Mouse (Mus musculus): ENCODE measurements around the gene Agbl4. TPM values are rescaled to one million over a fixed set of nuclear protein-coding genes. Genes with fewer than 3 reads are reported as not detected.

The Agbl4 gene
- 0.67 and 1.5 TPM in 2 replicates for polyA plus RNA-seq (2015; fragmentation: Nextera tagmentation; extraction: Ambion mirVana)

DNA sequence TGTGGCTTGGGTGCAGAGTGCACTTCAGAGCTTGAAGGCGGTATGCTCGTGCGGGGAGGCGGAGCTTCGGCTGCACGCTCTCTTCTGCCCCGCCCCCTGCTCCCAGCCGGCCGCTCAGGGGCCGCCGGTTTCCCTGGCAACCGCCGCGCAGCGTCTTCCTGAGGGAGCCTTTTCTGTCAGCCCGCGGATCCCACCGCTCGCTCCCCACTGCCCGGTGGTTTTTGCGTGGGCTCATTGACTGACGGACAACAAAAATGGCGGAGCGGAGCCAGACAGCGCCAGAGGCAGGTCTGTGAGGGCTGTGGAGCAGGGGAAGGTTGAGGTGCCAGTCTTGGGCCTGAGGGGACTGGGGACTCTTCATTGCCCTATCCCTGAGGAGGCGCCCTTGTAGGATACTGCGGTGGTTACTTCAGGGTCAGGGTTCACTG lies at the start of gene Agbl4:
Agbl4 (plus strand) TSS at position 44 of the 428 bp plus-strand sequence.
- H3K36me3 ChIP-seq, result no peaks in the 10 kb centered on the region
- H3K4me1 ChIP-seq (replicated peaks), result peaks cover 10% of the 10 kb centered on the region; the same call in 1 of the 2 replicates
- ATAC-seq (replicated peaks; ENCODE audit: insufficient number of reproducible peaks, insufficient read depth, low FRiP score, low read depth), result peak; percentile 88
- H3K4me3 ChIP-seq, result peak within 1 kb of the TSS; percentile 67
- WGBS, result 1% methylated on average over 27 of the region's 27 CpGs
- H3K9ac ChIP-seq, result peak within 1 kb of the TSS; percentile 53
- no peak within 1 kb of the TSS for H3K27ac ChIP-seq
- no peaks in the 10 kb centered on the region for H3K27me3 ChIP-seq
- H3K4me2 ChIP-seq, result peak within 1 kb of the TSS; percentile 72
- H3K9me3 ChIP-seq (replicated peaks), result no peaks in the 10 kb centered on the region

- WGBS, result 11% methylated on average over 6 of the region's 6 CpGs
- Histone ChIP-seq H3K4me3 (peak overlapping the region; percentile 66), H3K9ac (peak overlapping the region; percentile 63), H3K9me3 (replicated peaks) (no peaks in the 10 kb centered on the region), H3K36me3 (no peaks in the 10 kb centered on the region), H3K27ac (peak overlapping the region; percentile 76), H3K4me1 (replicated peaks) (0 out of 2 replicates have a peak, but pooled peaks cover 4% of the 10 kb centered on the region), H3K27me3 (no peaks in the 10 kb centered on the region), H3K4me2 (peak overlapping the region; percentile 76)
- ATAC-seq (replicated peaks; ENCODE audit: insufficient number of reproducible peaks, insufficient read depth, low FRiP score, low read depth), result no peak; the same call in 1 of the 2 replicates
Observed at GRCm38 (mm10) chr4:110350856-110351177, 46.6 kb upstream of the Agbl4 start.

GRCm38 (mm10) chr4:110351178-110352000 lies 46.1 kb upstream of the Agbl4 start, which contains the start of gene Elavl4:
TSS of gene Elavl4 (minus strand) at chr4:110351909.
- Histone ChIP-seq H3K36me3 (no peaks in the 10 kb centered on the region), H3K27ac (peak within 1 kb of the TSS; percentile 76), H3K9me3 (replicated peaks) (no peaks in the 10 kb centered on the region), H3K4me3 (peak within 1 kb of the TSS; percentile 66), H3K4me1 (replicated peaks) (0 out of 2 replicates have a peak, but pooled peaks cover 4% of the 10 kb centered on the region), H3K27me3 (no peaks in the 10 kb centered on the region), H3K9ac (peak within 1 kb of the TSS; percentile 63), H3K4me2 (peak within 1 kb of the TSS; percentile 76)
- ATAC-seq (replicated peaks; ENCODE audit: insufficient number of reproducible peaks, insufficient read depth, low FRiP score, low read depth), result peak; percentile 89
- WGBS, result under 1% methylated on average over 74 of the region's 75 CpGs

DNA sequence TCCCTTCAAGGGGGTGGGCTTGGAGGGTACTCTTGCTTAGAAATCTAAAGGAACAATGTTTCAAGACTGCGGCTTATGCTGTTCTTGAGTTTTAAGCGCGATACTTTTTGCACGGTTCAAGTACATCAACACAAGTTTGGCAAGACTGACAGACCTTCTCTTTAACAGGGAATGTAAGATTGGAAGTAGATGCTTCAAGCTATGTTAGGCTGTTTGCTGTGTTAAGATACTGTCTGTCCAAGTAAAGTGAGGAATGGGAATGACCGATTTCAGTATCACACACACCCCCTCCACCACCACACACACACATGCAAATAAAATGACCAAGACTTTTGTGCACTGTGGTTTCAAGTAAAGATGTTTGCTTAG lies 45.5 kb upstream of the Agbl4 start:
- Histone ChIP-seq H3K9ac (peak overlapping the region; percentile 63), H3K36me3 (no peaks in the 10 kb centered on the region), H3K27ac (peak overlapping the region; percentile 76), H3K4me3 (peak overlapping the region; percentile 66), H3K27me3 (no peaks in the 10 kb centered on the region), H3K4me1 (replicated peaks) (0 out of 2 replicates have a peak, but pooled peaks cover 4% of the 10 kb centered on the region), H3K9me3 (replicated peaks) (no peaks in the 10 kb centered on the region), H3K4me2 (peak overlapping the region; percentile 76)
- WGBS, result 9% methylated on average over 5 of the region's 5 CpGs
- ATAC-seq (replicated peaks; ENCODE audit: insufficient number of reproducible peaks, insufficient read depth, low FRiP score, low read depth), result no peak

DNA sequence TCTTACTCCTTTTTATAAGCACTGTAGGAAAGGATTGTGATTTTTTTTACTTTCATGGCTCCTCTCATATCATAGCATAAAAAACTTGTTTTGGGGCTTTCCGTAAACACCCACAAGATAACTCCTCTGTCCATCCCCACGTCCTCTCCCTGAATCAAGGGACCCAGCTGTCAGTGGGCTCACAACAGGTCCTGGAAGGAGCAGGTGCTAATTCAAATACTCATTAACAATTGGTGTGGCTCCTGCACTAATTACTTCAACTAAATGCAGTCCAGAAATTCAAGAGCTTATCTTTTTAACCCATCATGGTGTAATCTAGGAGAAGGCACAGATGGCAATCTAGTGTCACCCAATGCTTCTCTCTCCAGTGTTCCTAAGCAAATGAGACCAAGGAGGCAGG lies 36.9 kb upstream of the Agbl4 start:
- Histone ChIP-seq H3K27me3 (no peaks in the 10 kb centered on the region), H3K4me3 (no peak overlapping the region), H3K9me3 (replicated peaks) (no peaks in the 10 kb centered on the region), H3K36me3 (no peaks in the 10 kb centered on the region), H3K4me2 (no peak overlapping the region), H3K27ac (no peak overlapping the region), H3K9ac (no peak overlapping the region), H3K4me1 (replicated peaks) (no peaks in the 10 kb centered on the region)
- ATAC-seq (replicated peaks; ENCODE audit: insufficient number of reproducible peaks, insufficient read depth, low FRiP score, low read depth), result no peak
- 68% methylated on average over 2 of the region's 2 CpGs for WGBS

DNA sequence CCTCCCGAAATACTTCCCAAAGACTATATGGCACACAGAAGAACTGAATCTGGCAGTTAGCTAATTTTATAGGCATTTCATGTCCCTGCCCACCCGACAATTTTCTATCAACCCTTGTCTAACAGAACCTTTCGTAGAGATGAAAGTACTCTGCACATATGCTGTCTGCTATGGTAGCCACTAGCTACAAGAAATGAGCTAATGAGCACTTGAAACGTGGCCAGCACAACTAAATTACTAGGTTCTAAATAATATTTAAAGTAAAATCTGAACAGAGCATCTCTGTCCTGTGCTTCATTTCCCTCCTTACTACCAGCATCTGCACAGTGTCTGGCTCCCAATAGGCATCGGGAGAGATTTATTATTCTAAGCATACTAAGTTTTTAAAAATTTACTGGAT lies 1.2 kb upstream of the Agbl4 start:
- H3K4me2 ChIP-seq, result no peak overlapping the region
- no peak for ATAC-seq (replicated peaks; ENCODE audit: insufficient number of reproducible peaks, insufficient read depth, low FRiP score, low read depth)
- H3K27ac ChIP-seq, result no peak overlapping the region
- no peaks in the 10 kb centered on the region for H3K27me3 ChIP-seq
- no peak overlapping the region for H3K9ac ChIP-seq
- no peak overlapping the region for H3K4me3 ChIP-seq
- 80% methylated on average over 5 of the region's 5 CpGs for WGBS
- no peaks in the 10 kb centered on the region for H3K36me3 ChIP-seq
- H3K9me3 ChIP-seq (replicated peaks), result no peaks in the 10 kb centered on the region
- H3K4me1 ChIP-seq (replicated peaks), result peaks cover 10% of the 10 kb centered on the region; the same call in 1 of the 2 replicates

- H3K9me3 ChIP-seq (replicated peaks), result no peaks in the 10 kb centered on the region
- ATAC-seq (replicated peaks; ENCODE audit: insufficient number of reproducible peaks, insufficient read depth, low FRiP score, low read depth), result no peak
- 33% methylated on average over 2 of the region's 2 CpGs for WGBS
Observed at GRCm38 (mm10) chr4:110420306-110420705, 22.8 kb downstream of the Agbl4 start.

DNA sequence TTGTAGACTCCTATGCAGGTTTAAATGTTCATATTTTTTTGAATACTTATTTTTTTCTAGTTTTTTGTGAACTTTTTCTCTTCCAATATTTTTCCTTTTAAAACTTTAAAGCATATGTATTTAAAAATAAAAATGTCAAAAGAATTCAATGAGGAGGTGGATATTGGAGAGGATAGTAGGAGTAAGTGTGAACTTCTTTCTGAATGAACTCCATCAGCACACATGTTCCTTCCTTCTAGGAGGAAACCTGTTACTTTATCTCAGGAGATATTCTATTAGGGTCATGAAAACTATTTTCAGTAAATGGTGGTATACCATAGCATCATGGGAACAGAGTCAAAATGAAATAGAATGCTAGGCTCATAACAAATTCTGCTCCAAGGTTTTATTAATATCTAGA lies 30.2 kb downstream of the Agbl4 start:
- Histone ChIP-seq H3K27ac (no peak overlapping the region), H3K27me3 (no peaks in the 10 kb centered on the region), H3K9ac (no peak overlapping the region), H3K4me3 (no peak overlapping the region), H3K4me2 (no peak overlapping the region), H3K9me3 (replicated peaks) (no peaks in the 10 kb centered on the region), H3K4me1 (replicated peaks) (no peaks in the 10 kb centered on the region), H3K36me3 (no peaks in the 10 kb centered on the region)
- no peak for ATAC-seq (replicated peaks; ENCODE audit: insufficient number of reproducible peaks, insufficient read depth, low FRiP score, low read depth)

More at GRCm38 (mm10) chr4:110420306-110420705, 22.8 kb downstream of the Agbl4 start:
- no peak overlapping the region for H3K4me3 ChIP-seq
- H3K9ac ChIP-seq, result no peak overlapping the region
- H3K27ac ChIP-seq, result 0 out of 2 replicates have a peak overlapping the region, but pooled peaks have one; percentile 56
- H3K36me3 ChIP-seq, result no peaks in the 10 kb centered on the region
- H3K4me1 ChIP-seq (replicated peaks), result no peaks in the 10 kb centered on the region
- H3K27me3 ChIP-seq, result no peaks in the 10 kb centered on the region
- H3K4me2 ChIP-seq, result no peak overlapping the region

- Histone ChIP-seq H3K9me3 (replicated peaks) (no peaks in the 10 kb centered on the region), H3K9ac (no peak overlapping the region), H3K4me2 (no peak overlapping the region), H3K36me3 (no peaks in the 10 kb centered on the region), H3K27ac (no peak overlapping the region), H3K27me3 (no peaks in the 10 kb centered on the region), H3K4me3 (no peak overlapping the region), H3K4me1 (replicated peaks) (no peaks in the 10 kb centered on the region)
- no peak for ATAC-seq (replicated peaks; ENCODE audit: insufficient number of reproducible peaks, insufficient read depth, low FRiP score, low read depth)
- WGBS, result 61% methylated on average over 1 of the region's 1 CpGs
Observed at GRCm38 (mm10) chr4:110494371-110494770, 96.9 kb downstream of the Agbl4 start.

- Histone ChIP-seq H3K36me3 (no peaks in the 10 kb centered on the region), H3K9me3 (replicated peaks) (no peaks in the 10 kb centered on the region), H3K4me3 (no peak overlapping the region), H3K4me1 (replicated peaks) (no peaks in the 10 kb centered on the region), H3K27me3 (no peaks in the 10 kb centered on the region), H3K9ac (no peak overlapping the region), H3K27ac (no peak overlapping the region), H3K4me2 (no peak overlapping the region)
- ATAC-seq (replicated peaks; ENCODE audit: insufficient number of reproducible peaks, insufficient read depth, low FRiP score, low read depth), result no peak
- WGBS, result 77% methylated on average over 4 of the region's 4 CpGs
Observed at GRCm38 (mm10) chr4:110529804-110530203, 132.3 kb downstream of the Agbl4 start.

GRCm38 (mm10) chr4:110549223-110549622 lies 151.8 kb downstream of the Agbl4 start:
- no peaks in the 10 kb centered on the region for H3K4me1 ChIP-seq (replicated peaks)
- no peaks in the 10 kb centered on the region for H3K27me3 ChIP-seq
- H3K4me2 ChIP-seq, result no peak overlapping the region
- H3K27ac ChIP-seq, result no peak overlapping the region
- no peaks in the 10 kb centered on the region for H3K36me3 ChIP-seq
- H3K9ac ChIP-seq, result no peak overlapping the region
- no peak for ATAC-seq (replicated peaks; ENCODE audit: insufficient number of reproducible peaks, insufficient read depth, low FRiP score, low read depth)
- no peaks in the 10 kb centered on the region for H3K9me3 ChIP-seq (replicated peaks)
- no peak overlapping the region for H3K4me3 ChIP-seq
- 44% methylated on average over 3 of the region's 3 CpGs for WGBS
